Mouse (Mus musculus) lung, adult 2 months (tissue): ENCODE measurements around the gene Trim72. TPM values are rescaled to one million over a fixed set of nuclear protein-coding genes. Genes with fewer than 3 reads are reported as not detected.

Experiments
- DNase-seq: peaks from one replicate; pipeline ENCODE4 v3.0.0; 2022
- H3K4me1 ChIP-seq: fragments of 200-500 bp; 2 replicates; pipeline ENCODE4 v1.6.1; 2011; ENCODE audit warnings: low read length; ENCODE audit not compliant: control insufficient read depth, insufficient read depth
- H3K4me3 ChIP-seq: fragments of 200-500 bp; replicated peaks from 2 replicates; pipeline ENCODE3; 2011; ENCODE audit warnings: low read depth, mild to moderate bottlenecking, control low read depth, low read length; ENCODE audit errors: extremely low read depth
- CTCF ChIP-seq: fragments of 200-500 bp; IDR thresholded peaks from 2 replicates; pipeline ENCODE4 v1.5.1; 2011; ENCODE audit warnings: mild to moderate bottlenecking, low read length, control low read depth; ENCODE audit not compliant: insufficient read depth
- POLR2A ChIP-seq: fragments of 200-500 bp; IDR thresholded peaks from 2 replicates; pipeline ENCODE4 v1.6.1; 2011; ENCODE audit warnings: low read depth, mild to moderate bottlenecking, control low read depth, low read length, borderline replicate concordance; ENCODE audit errors: extremely low read depth
- WGBS: fragments of 180-500 bp; shearing (Covaris S2); methylation state at CpG from one replicate; pipeline ENCODE4 v1.1.7; 2018; 5-methylcytosine and 5-hydroxymethylcytosine counted together
- polyA plus RNA-seq: library from polyadenylated mRNA; depleted of rRNA; stranded (reverse); fragments of >200 nt; gene quantifications from 2 replicates; pipeline ENCODE4 v1.2.3, GENCODE M21; 2012; rRNA removed

Trim72 gene
- polyA plus RNA-seq, 1 experiment = 15.4 TPM

DNA sequence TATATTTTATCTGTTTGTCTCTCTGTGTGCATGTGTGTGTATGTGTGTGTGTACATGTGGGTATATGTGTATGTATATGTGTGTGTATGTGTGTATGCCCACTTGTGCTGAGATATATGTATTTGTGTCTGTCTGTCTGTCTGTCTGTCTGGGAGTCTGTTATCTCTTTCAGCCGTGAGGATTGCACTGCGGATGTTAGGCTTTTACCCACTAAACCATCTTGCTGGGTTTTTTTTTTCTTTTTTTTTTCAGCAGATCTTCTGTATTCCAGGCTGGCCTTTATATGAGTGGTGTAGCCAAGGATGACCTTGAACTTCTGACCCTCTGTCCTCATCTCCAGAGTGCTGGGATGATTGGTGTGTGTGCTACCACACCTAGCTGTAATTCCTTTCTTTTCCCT, 45.5 kb downstream of the Trim72 start:
- no peak overlapping the region for H3K4me3 ChIP-seq
- WGBS = 64% methylated on average over 2 of the region's 2 CpGs
- DNase-seq = no peak
- TF ChIP-seq CTCF (no peak), POLR2A (no peak)
- H3K4me1 ChIP-seq = no peaks in the 10 kb centered on the region

GRCm38 (mm10) chr7:128050739-128051138, 47.0 kb downstream of the Trim72 start:
- WGBS = 48% methylated on average over 4 of the region's 4 CpGs
- H3K4me1 ChIP-seq = no peaks in the 10 kb centered on the region
- no peak overlapping the region for H3K4me3 ChIP-seq
- TF ChIP-seq CTCF (no peak), POLR2A (no peak)
- DNase-seq = no peak

- 60% methylated on average over 5 of the region's 5 CpGs for WGBS
- no peak for DNase-seq
- H3K4me3 ChIP-seq = no peak overlapping the region
- H3K4me1 ChIP-seq = no peaks in the 10 kb centered on the region
- TF ChIP-seq CTCF = no peak
- TF ChIP-seq POLR2A = no peak
Measured at GRCm38 (mm10) chr7:128053061-128053460, 49.3 kb downstream of the Trim72 start.

DNA sequence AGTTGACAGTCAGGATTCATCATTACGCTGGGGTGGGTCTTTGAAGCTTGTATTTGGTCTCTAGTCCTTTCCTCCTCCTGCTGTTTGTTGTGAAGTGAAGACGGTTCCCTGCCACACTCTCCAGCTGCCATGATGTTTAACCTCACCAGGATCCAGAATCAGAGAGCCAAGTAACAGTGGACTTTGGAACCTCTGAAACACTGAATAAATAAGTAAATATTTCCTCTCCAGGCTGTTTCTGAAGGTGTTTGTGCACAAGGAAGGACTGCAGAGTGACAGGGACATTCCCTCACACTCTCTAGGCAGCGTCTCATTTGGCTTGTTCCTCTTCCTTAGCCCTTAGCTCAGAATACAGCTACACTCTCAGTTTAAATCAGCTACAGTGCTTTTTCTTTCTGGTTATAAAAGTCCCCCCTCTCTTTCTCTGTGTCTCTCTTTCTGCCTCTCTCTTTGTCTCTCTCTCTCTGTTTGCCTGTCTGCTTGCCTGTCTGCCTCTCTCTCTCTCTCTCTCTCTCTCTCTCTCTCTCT, 53.2 kb downstream of the Trim72 start:
- TF ChIP-seq POLR2A (no peak), CTCF (no peak)
- Histone ChIP-seq H3K4me3 (no peak overlapping the region), H3K4me1 (no peaks in the 10 kb centered on the region)
- WGBS = 37% methylated on average over 3 of the region's 3 CpGs
- DNase-seq = no peak

DNA sequence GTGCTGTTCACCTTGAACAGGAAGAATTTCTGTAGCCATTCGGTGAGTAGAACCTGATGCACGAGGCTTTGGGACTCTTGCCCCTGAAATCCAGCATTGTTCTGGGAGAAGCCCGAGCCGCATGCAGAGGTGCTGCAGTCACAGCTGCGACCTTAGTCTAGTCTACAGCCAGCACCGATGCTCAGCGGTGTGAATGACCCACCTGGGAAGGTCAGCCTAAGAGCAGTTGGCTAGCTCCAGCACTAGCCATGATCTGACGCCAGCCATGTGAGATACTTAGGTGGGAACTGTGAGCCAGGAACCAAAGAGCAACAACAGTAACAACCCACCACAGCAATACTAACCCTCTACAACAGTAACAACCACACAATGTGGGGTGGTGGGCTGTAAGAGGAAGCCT, 54.1 kb downstream of the Trim72 start:
- no peak for TF ChIP-seq POLR2A
- Histone ChIP-seq H3K4me1 (no peaks in the 10 kb centered on the region), H3K4me3 (no peak overlapping the region)
- DNase-seq = no peak
- WGBS = 76% methylated on average over 8 of the region's 8 CpGs

GRCm38 (mm10) chr7:128058576-128058975, 54.8 kb downstream of the Trim72 start:
- no peak overlapping the region for H3K4me3 ChIP-seq
- no peak for DNase-seq
- H3K4me1 ChIP-seq = no peaks in the 10 kb centered on the region
- 60% methylated on average over 7 of the region's 7 CpGs for WGBS
- TF ChIP-seq CTCF (no peak), POLR2A (no peak)

DNA sequence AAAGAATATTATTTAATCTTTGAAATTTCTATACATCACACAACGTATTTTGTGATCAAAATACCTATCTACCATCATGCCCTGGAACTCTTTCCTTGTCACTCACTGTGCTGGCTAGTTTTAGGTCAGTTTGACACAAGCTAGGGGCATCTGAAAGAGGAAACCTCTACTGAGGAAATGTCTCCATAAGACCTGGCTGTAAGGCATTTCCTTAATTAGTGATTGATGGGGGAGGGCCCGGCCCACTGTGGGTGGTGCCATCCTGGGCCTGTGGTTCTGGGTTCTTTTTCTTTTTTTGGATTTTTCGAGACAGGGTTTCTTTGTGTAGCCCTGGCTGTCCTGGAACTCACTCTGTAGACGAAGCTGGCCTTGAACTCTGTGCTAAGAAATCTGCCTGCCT, 55.3 kb downstream of the Trim72 start:
- Histone ChIP-seq H3K4me3 (no peak overlapping the region), H3K4me1 (no peaks in the 10 kb centered on the region)
- TF ChIP-seq CTCF (no peak), POLR2A (no peak)
- 54% methylated on average over 4 of the region's 4 CpGs for WGBS
- no peak for DNase-seq

Other genes with a start within 250 kb of the Trim72 start
- 39.1 and 45.6 TPM in 2 replicates for gene Orai3, start 234.1 kb upstream of the Trim72 start, polyA plus RNA-seq
- gene Setd1a, start 227.3 kb upstream of the Trim72 start, polyA plus RNA-seq = 10.8 and 15.6 TPM in 2 replicates
- not detected in 2 replicates for gene Gm49388, start 218.3 kb upstream of the Trim72 start, polyA plus RNA-seq
- gene Hsd3b7, start 203.3 kb upstream of the Trim72 start, polyA plus RNA-seq = 79.4 and 81.7 TPM in 2 replicates
- gene Stx4a, start 179.7 kb upstream of the Trim72 start, polyA plus RNA-seq = 63.5 and 77.9 TPM in 2 replicates
- gene Stx1b, start 179.4 kb upstream of the Trim72 start, polyA plus RNA-seq = 5.1 and 7.6 TPM in 2 replicates
- gene Zfp646, start 127.7 kb upstream of the Trim72 start, polyA plus RNA-seq = 22.0 and 23.4 TPM in 2 replicates
- gene Zfp668, start 127.1 kb upstream of the Trim72 start, polyA plus RNA-seq = 6.0 and 6.7 TPM in 2 replicates
- gene Prss53, start 113.0 kb upstream of the Trim72 start, polyA plus RNA-seq = 3.4 and 5.0 TPM in 2 replicates
- not detected in 2 replicates for gene Gm21974, start 108.5 kb upstream of the Trim72 start, polyA plus RNA-seq
- 176 and 201 TPM in 2 replicates for gene Vkorc1, start 108.3 kb upstream of the Trim72 start, polyA plus RNA-seq
- 72.7 and 94.7 TPM in 2 replicates for gene Bckdk, start 99.9 kb upstream of the Trim72 start, polyA plus RNA-seq
- 10.4 and 12.5 TPM in 2 replicates for gene Kat8, start 91.4 kb upstream of the Trim72 start, polyA plus RNA-seq
- 157 and 158 TPM in 2 replicates for gene Prss8, start 73.8 kb upstream of the Trim72 start, polyA plus RNA-seq
- gene Prss36, start 57.2 kb upstream of the Trim72 start, polyA plus RNA-seq = 14.6 and 17.5 TPM in 2 replicates
- 221 and 299 TPM in 2 replicates for gene Fus, start 36.5 kb upstream of the Trim72 start, polyA plus RNA-seq
- gene Pycard, start 10.1 kb upstream of the Trim72 start, polyA plus RNA-seq = 28.0 and 66.7 TPM in 2 replicates
- gene Itgam, start 58.7 kb downstream of the Trim72 start, polyA plus RNA-seq = 25.2 and 27.6 TPM in 2 replicates
- 0.07 and 0.12 TPM in 2 replicates for gene Gm49368, start 58.7 kb downstream of the Trim72 start, polyA plus RNA-seq
- 20.6 and 25.0 TPM in 2 replicates for gene Itgax, start 125.6 kb downstream of the Trim72 start, polyA plus RNA-seq
- 0.50 and 0.56 TPM in 2 replicates for gene Itgad, start 150.4 kb downstream of the Trim72 start, polyA plus RNA-seq
- 186 and 243 TPM in 2 replicates for gene Cox6a2, start 202.4 kb downstream of the Trim72 start, polyA plus RNA-seq
- gene Armc5, start 233.4 kb downstream of the Trim72 start, polyA plus RNA-seq = 41.3 and 45.2 TPM in 2 replicates
- gene 9130023H24Rik, start 234.1 kb downstream of the Trim72 start, polyA plus RNA-seq = 2.4 and 3.1 TPM in 2 replicates
- gene Tgfb1i1, start 242.9 kb downstream of the Trim72 start, polyA plus RNA-seq = 131 and 150 TPM in 2 replicates